ENCODE assay signal across 9 mouse cellular contexts in the genomic region with DNA sequence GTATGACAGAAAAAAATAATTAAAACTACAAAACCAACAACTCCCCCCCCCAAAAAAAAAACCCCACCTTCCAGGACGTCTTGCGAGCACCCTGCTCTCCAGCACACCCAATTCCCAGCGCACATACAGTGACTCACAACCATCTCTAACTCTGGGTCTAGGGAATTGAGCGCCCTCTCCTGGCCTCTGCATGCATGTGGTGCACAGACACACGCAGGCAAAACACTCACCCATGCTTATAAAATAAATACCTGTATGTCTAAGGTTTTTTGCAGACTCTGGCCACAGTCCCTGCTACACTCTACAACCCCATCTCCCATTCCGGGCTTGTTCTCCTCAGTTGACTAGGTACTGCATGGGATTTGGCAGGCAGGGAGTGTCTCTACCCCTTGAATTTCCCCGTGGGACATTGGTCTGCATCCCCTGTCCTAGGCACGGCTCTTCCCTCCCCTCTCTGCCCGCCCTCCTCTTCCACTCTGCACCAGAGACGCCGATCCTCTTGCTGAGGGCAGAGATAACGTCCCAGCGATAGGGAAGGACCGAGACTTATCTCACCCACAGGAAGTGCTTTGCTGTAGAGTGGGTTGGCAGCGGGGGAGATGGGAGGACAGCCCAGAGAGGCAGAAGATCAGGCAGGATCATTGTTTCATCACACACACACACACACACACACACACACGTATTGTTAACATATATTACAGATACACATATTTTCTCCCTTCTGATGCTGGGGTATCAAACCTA. TPM values are rescaled to one million over a fixed set of nuclear protein-coding genes. Genes with fewer than 3 reads are reported as not detected.
DNase-seq lines count a peak whose midpoint lies in the region; ATAC-seq and TF ChIP-seq lines count a peak whose summit lies in the region.
"Had no signal": no experiment of that assay in that cellular context is flagged by ENCODE, and none has a peak within 500 bp of the region (broad histone marks: within the 10 kb centered on the region; RNA-seq: fewer than 3 reads in every experiment).

No protein-coding gene starts in this region.

- no peak for ATAC-seq in lung, embryonic 14.5 days (ENCODE audit: insufficient read depth)
- ATAC-seq in heart, embryonic 14.5 days (ENCODE audit: insufficient number of reproducible peaks, insufficient read depth, low FRiP score, low read depth): no peak

- H3K9me3 ChIP-seq in lung, embryonic 14.5 days (ENCODE audit: low read depth, low read length): peaks cover 6% of the 10 kb centered on the region; the same call in 1 of the 2 replicates
- peaks cover 8% of the 10 kb centered on the region; the same call in 1 of the 2 replicates for H3K9me3 ChIP-seq in heart, embryonic 14.5 days (ENCODE audit: control insufficient read depth, low read length)

- H3K9ac ChIP-seq in lung, embryonic 14.5 days: no peak overlapping the region
- H3K9ac ChIP-seq in heart, embryonic 14.5 days (ENCODE audit: low read length): no peak overlapping the region; the same call in 1 of the 2 replicates

- no peak overlapping the region for H3K4me3 ChIP-seq in lung, embryonic 14.5 days (ENCODE audit: low read depth, low read length)
- no peak overlapping the region for H3K4me3 ChIP-seq in heart, embryonic 14.5 days (ENCODE audit: control insufficient read depth in 1 of 2, insufficient read depth in 1 of 2, low read depth in 1 of 2, low read length in 2 of 2)

- DNase-seq in embryo, embryonic 10.5 days (ENCODE audit: low spot score): peak; percentile 39
- DNase-seq in embryo, embryonic 9.5 days (ENCODE audit: extremely low spot score): no peak
- DNase-seq in lung, embryonic 14.5 days: peak; percentile 33
- no peak for DNase-seq in lung, postnatal 4 days
- DNase-seq in splenic B cell, adult 2 months (ENCODE audit: low read depth, low spot score): peak; percentile 63
- no peak for DNase-seq in MN1 (ENCODE audit: low spot score)
- no peak for DNase-seq in ovary, postnatal 14 days (ENCODE audit: low spot score)
- DNase-seq: cerebellum, adult 9-11 months had no signal

- H3K27me3 ChIP-seq in lung, embryonic 14.5 days (ENCODE audit: insufficient read depth, low read length): peaks cover 13% of the 10 kb centered on the region; the same call in 1 of the 2 replicates
- H3K27me3 ChIP-seq in heart, embryonic 14.5 days (ENCODE audit: control insufficient read depth, insufficient read depth, low read length): no peaks in the 10 kb centered on the region
- no peaks in the 10 kb centered on the region for H3K27me3 ChIP-seq in splenic B cell, adult 2 months (ENCODE audit: control insufficient read depth, insufficient read depth, low read length, poor library complexity, severe bottlenecking)

- no peak overlapping the region for H3K27ac ChIP-seq in lung, embryonic 14.5 days (ENCODE audit: low read depth)
- H3K27ac ChIP-seq in heart, embryonic 14.5 days (replicated peaks in 1 of 2; ENCODE audit: control insufficient read depth in 1 of 2, insufficient read depth in 1 of 2, low read depth in 2 of 2, low read length in 2 of 2): 0 out of 4 replicates have a peak overlapping the region, but pooled peaks of 1 of the 2 experiments have one; percentile 34

- H3K4me2 ChIP-seq in lung, embryonic 14.5 days: no peak overlapping the region
- peak overlapping the region; percentile 32; the same call in 1 of the 2 replicates for H3K4me2 ChIP-seq in heart, embryonic 14.5 days (ENCODE audit: low read length)

- peak; percentile 49 for TF ChIP-seq CTCF in lung, embryonic 14.5 days (IDR thresholded peaks at IDR 0.05; ENCODE audit: low read depth)

- H3K4me1 ChIP-seq in lung, embryonic 14.5 days (ENCODE audit: insufficient read depth): peaks cover 4% of the 10 kb centered on the region; the same call in 1 of the 2 replicates
- H3K4me1 ChIP-seq in heart, embryonic 14.5 days (ENCODE audit: control insufficient read depth in 2 of 2, insufficient read depth in 2 of 2, low read length in 2 of 2): peaks cover 26 to 47% of the 10 kb centered on the region in 2 experiments

- 26% methylated on average over 16 of the region's 16 CpGs for WGBS in lung, embryonic 14.5 days
- 19% methylated on average over 16 of the region's 16 CpGs for WGBS in heart, embryonic 14.5 days

- H3K36me3 ChIP-seq in lung, embryonic 14.5 days (ENCODE audit: insufficient read depth): no peaks in the 10 kb centered on the region
- 0 out of 2 replicates have a peak, but pooled peaks cover 10% of the 10 kb centered on the region for H3K36me3 ChIP-seq in heart, embryonic 14.5 days (ENCODE audit: control insufficient read depth, insufficient read depth, low read length)
- no peaks in the 10 kb centered on the region; the same call in none of the 2 replicates for H3K36me3 ChIP-seq in splenic B cell, adult 2 months (ENCODE audit: control insufficient read depth, insufficient read depth, low read length, poor library complexity, severe bottlenecking)

RNA-seq across cellular contexts. Expression of gene Tfeb, which starts 6.3 kb away (rescaled TPM):
- polyA plus RNA-seq in lung, embryonic 14.5 days (2014; fragmentation: Nextera tagmentation; extraction: Ambion mirVana): 7.6 and 9.3 TPM in 2 replicates
- 17.8 and 21.2 TPM in 2 replicates for polyA plus RNA-seq in heart, embryonic 14.5 days (2014; fragmentation: Nextera tagmentation; extraction: Ambion mirVana)

RNA-seq across cellular contexts. Expression of gene Pgc, which starts 16.5 kb away (rescaled TPM):
- 7.6 and 9.1 TPM in 2 replicates for polyA plus RNA-seq in lung, embryonic 14.5 days (2014; fragmentation: Nextera tagmentation; extraction: Ambion mirVana)
- 0.15 TPM in 1 of 2 replicates, not detected in the other for polyA plus RNA-seq in heart, embryonic 14.5 days (2014; fragmentation: Nextera tagmentation; extraction: Ambion mirVana)

RNA-seq across cellular contexts. Expression of gene Prickle4, which starts 48.6 kb away (rescaled TPM):
- polyA plus RNA-seq in lung, embryonic 14.5 days (2014; fragmentation: Nextera tagmentation; extraction: Ambion mirVana): 1.5 TPM in 1 of 2 replicates, not detected in the other
- polyA plus RNA-seq in heart, embryonic 14.5 days (2014; fragmentation: Nextera tagmentation; extraction: Ambion mirVana): 0.78 TPM in 1 of 2 replicates, not detected in the other

RNA-seq across cellular contexts. Expression of gene Gm21981, which starts 48.9 kb away (rescaled TPM):
- 1.1 and 1.3 TPM in 2 replicates for polyA plus RNA-seq in lung, embryonic 14.5 days (2014; fragmentation: Nextera tagmentation; extraction: Ambion mirVana)
- 0.53 and 1.4 TPM in 2 replicates for polyA plus RNA-seq in heart, embryonic 14.5 days (2014; fragmentation: Nextera tagmentation; extraction: Ambion mirVana)

RNA-seq across cellular contexts. Expression of gene Frs3, which starts 54.3 kb away (rescaled TPM):
- polyA plus RNA-seq in lung, embryonic 14.5 days (2014; fragmentation: Nextera tagmentation; extraction: Ambion mirVana): 5.1 and 5.3 TPM in 2 replicates
- polyA plus RNA-seq in heart, embryonic 14.5 days (2014; fragmentation: Nextera tagmentation; extraction: Ambion mirVana): 2.8 TPM in 2 replicates

Comparison
In these comparisons a context has a peak if more than half of its experiments do, and no peak if none do; other contexts are left out.
1. DNase-seq: peak in embryo, embryonic 10.5 days (single experiment), lung, embryonic 14.5 days (single experiment) and splenic B cell, adult 2 months (single experiment); none in embryo, embryonic 9.5 days (single experiment), lung, postnatal 4 days (0 of 2), MN1 (single experiment) and ovary, postnatal 14 days (single experiment).